Mouse (Mus musculus): ENCODE results near the gene Sirt7.

Gene Sirt7

GRCm38 (mm10) chr11:120571754-120572416, 53.2 kb downstream of the Sirt7 start:
- in situ Hi-C loops (cut with MboI, MseI), result no loop called here

- in situ Hi-C loops (cut with MboI, MseI), result no loop called here
Measured at GRCm38 (mm10) chr11:120571122-120571521, 53.9 kb downstream of the Sirt7 start.

Measured in T-helper 2 cell (primary cell).